Mouse (Mus musculus) forebrain, embryonic 11.5 days (tissue): ENCODE measurements around the gene Dhrs7c. TPM values are rescaled to one million over a fixed set of nuclear protein-coding genes. Genes with fewer than 3 reads are reported as not detected.

Experiments used
- ATAC-seq: fragments of 200-750 bp; cut with Nextera tagmentation; replicated peaks from 2 replicates; pipeline ENCODE4 v1.8.0; 2017; ENCODE audit warnings: moderate TSS enrichment; ENCODE audit not compliant: low FRiP score
- DNase-seq: peaks from one replicate; pipeline ENCODE4 v3.0.0-alpha.2; 2017; ENCODE audit warnings: low spot score
- H3K27ac ChIP-seq: fragments of 300-500 bp; sonication (generic); 2 replicates; pipeline ENCODE4 v1.5.1; 2014; ENCODE audit warnings: low read depth, low read length
- H3K27me3 ChIP-seq: fragments of 300-500 bp; sonication (generic); 2 replicates; pipeline ENCODE4 v1.6.1; 2014; ENCODE audit warnings: mild to moderate bottlenecking, low read length, mixed read lengths; ENCODE audit not compliant: control insufficient read depth, insufficient read depth
- H3K36me3 ChIP-seq: fragments of 300-500 bp; sonication (generic); 2 replicates; pipeline ENCODE4 v1.6.1; 2014; ENCODE audit warnings: mild to moderate bottlenecking, low read length, moderate library complexity, mixed read lengths; ENCODE audit not compliant: control insufficient read depth, insufficient read depth
- H3K4me1 ChIP-seq: fragments of 300-500 bp; sonication (generic); replicated peaks from 2 replicates; pipeline ENCODE4 v1.6.1; 2014; ENCODE audit warnings: low read length, mixed read lengths; ENCODE audit not compliant: control insufficient read depth, insufficient read depth
- H3K4me2 ChIP-seq: fragments of 300-500 bp; sonication (generic); 2 replicates; pipeline ENCODE4 v1.6.1; 2014; ENCODE audit warnings: low read depth, mild to moderate bottlenecking, low read length, moderate library complexity, mixed read lengths; ENCODE audit not compliant: severe bottlenecking
- H3K4me3 ChIP-seq: fragments of 300-500 bp; sonication (generic); 2 replicates; pipeline ENCODE4 v1.5.1; 2014; ENCODE audit warnings: low read depth, low read length
- H3K9ac ChIP-seq: fragments of 300-500 bp; sonication (generic); 2 replicates; pipeline ENCODE4 v1.6.1; 2014; ENCODE audit warnings: low read length
- H3K9me3 ChIP-seq: fragments of 300-500 bp; sonication (generic); 2 replicates; pipeline ENCODE4 v1.6.1; 2016; ENCODE audit warnings: low read length, mixed read lengths; ENCODE audit not compliant: control insufficient read depth
- WGBS: fragments of 180-500 bp; shearing (Covaris S2); extraction: QIAGEN DNeasy Blood & Tissue Kit; methylation state at CpG from one replicate; pipeline ENCODE4 v1.1.7; 2014; 5-methylcytosine and 5-hydroxymethylcytosine counted together
- polyA plus RNA-seq: library from polyadenylated mRNA; unstranded; fragments of >200 nt; fragmentation: Nextera tagmentation; extraction: Ambion mirVana; gene quantifications from 2 replicates; pipeline ENCODE4 v1.2.1, GENCODE M21; 2014

Dhrs7c gene
- not detected in 2 replicates for polyA plus RNA-seq

DNA sequence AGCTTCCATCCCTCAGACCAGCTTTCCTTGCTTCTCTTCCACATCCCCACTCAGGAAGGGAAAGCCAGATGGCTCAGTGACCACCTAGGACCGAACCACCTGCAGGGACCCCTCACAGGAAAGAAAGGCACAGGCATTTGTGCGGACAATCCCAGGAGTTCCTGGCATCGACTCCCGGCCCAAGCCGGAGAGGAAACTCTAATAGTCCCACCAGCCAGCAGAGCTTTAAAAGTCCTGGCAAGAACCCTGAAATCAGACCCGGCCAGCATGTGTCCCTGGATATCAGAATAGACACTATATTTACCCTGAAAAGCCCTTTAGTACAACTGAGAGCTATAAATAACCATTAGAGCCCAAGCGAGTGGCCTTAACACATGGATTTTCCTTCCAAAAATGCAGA lies at the start of gene Dhrs7c:
Gene Dhrs7c (plus strand): TSS at position 257 of the 400 bp plus-strand sequence.
- no peaks in the 10 kb centered on the region for H3K9me3 ChIP-seq
- 85% methylated on average over 7 of the region's 7 CpGs for WGBS
- H3K4me2 ChIP-seq, result no peak within 1 kb of the TSS
- H3K27ac ChIP-seq, result no peak within 1 kb of the TSS
- no peak within 1 kb of the TSS for H3K4me3 ChIP-seq
- ATAC-seq, result no peak
- no peaks in the 10 kb centered on the region for H3K4me1 ChIP-seq
- DNase-seq, result no peak
- H3K27me3 ChIP-seq, result no peaks in the 10 kb centered on the region
- H3K36me3 ChIP-seq, result no peaks in the 10 kb centered on the region
- H3K9ac ChIP-seq, result no peak within 1 kb of the TSS

DNA sequence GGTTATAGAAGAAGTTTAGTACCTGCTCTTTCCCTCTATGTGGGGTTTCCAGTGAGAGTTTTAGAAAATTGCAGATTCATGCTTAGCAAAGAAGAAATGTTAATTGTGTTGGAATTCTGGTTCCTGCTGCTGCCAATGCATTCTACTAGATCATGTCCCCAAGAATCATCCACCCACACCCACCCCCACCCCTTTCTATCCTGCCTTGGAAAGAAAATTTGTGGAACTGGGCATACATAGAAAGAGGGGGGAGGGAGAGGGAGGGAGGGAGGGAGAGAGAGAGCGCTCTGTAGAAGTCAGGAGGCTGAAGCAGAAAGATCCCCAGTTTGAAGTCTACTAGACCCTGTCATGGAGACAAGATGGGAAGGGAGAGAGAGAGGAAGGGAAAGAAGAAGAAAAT lies 41.7 kb upstream of the Dhrs7c start:
- H3K9me3 ChIP-seq, result no peaks in the 10 kb centered on the region
- WGBS, result 100% methylated on average over 1 of the region's 1 CpGs
- no peaks in the 10 kb centered on the region for H3K36me3 ChIP-seq
- no peak overlapping the region for H3K27ac ChIP-seq
- no peaks in the 10 kb centered on the region for H3K4me1 ChIP-seq
- no peak overlapping the region for H3K4me2 ChIP-seq
- no peak overlapping the region for H3K4me3 ChIP-seq
- DNase-seq, result no peak
- H3K27me3 ChIP-seq, result no peaks in the 10 kb centered on the region
- H3K9ac ChIP-seq, result no peak overlapping the region
- ATAC-seq, result no peak

DNA sequence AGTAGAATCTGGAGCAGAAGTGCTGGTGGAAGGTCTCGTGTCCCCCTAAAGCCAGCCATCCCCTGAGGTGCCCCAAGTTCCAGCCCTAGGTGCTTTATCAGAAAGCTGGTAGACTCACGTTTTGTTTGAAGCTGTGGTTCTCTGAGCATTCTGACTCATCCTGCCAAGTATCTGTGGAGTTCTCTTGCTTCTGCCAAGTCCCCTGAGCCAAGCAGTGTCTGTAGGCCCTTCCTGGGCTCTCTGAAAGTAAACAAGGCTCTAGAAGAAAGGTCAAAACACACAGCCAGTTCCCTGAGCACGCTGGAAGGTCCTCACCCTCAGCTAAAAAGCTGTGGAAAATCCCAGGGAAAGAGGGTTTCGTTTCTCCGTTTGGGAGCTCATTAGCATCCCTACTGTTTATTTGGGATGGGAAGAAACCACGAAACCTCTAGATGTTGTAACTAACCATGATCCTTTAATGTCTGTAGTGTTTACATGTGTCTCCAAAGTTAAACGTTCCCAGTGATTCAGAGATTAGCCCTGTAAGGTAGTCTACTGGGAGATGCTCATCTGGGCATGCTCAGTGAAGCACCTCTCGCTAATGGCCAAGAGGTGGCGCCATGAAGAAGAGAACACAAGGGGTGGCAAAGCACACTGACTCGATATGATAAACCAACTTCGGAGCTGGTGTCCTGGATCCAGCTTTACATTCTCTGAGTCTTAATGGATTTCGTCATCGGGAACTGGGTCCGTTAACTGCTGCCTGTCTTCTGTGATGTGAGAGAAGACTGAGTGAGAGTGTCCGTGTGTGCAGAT lies 40.4 kb upstream of the Dhrs7c start:
- Histone ChIP-seq H3K4me1 (no peaks in the 10 kb centered on the region), H3K36me3 (no peaks in the 10 kb centered on the region), H3K9ac (no peak overlapping the region), H3K27ac (no peak overlapping the region), H3K9me3 (no peaks in the 10 kb centered on the region), H3K4me2 (no peak overlapping the region), H3K27me3 (no peaks in the 10 kb centered on the region), H3K4me3 (no peak overlapping the region)
- no peak for DNase-seq
- 77% methylated on average over 15 of the region's 15 CpGs for WGBS
- no peak for ATAC-seq

DNA sequence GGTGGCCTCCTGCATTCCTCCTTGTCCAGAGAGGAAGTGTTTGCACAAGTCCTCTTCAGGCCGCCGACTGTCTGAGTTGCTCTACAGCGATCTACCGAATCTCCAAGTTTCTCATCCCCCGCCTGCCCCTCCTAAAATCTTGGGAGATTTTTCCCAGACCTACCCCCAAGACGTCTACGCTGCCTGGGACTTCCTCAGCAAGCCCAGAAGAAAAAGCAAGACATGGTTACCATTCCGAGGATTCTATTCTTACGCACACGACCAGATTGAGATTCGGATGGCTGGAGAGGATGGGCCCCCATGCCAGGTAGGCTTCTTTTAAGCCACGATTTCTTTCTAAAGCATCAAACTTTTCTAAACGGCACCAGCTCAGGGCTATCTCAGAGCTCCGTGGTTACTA lies 26.9 kb upstream of the Dhrs7c start, which contains the start of gene Glp2r:
Gene Glp2r (minus strand): TSS at position 101 of the 400 bp plus-strand sequence.
- no peak within 1 kb of the TSS for H3K4me2 ChIP-seq
- H3K4me1 ChIP-seq, result no peaks in the 10 kb centered on the region
- DNase-seq, result no peak
- H3K27ac ChIP-seq, result no peak within 1 kb of the TSS
- no peak for ATAC-seq
- H3K9ac ChIP-seq, result no peak within 1 kb of the TSS
- WGBS, result 88% methylated on average over 14 of the region's 14 CpGs
- no peaks in the 10 kb centered on the region for H3K27me3 ChIP-seq
- no peaks in the 10 kb centered on the region for H3K36me3 ChIP-seq
- no peaks in the 10 kb centered on the region for H3K9me3 ChIP-seq
- H3K4me3 ChIP-seq, result no peak within 1 kb of the TSS

DNA sequence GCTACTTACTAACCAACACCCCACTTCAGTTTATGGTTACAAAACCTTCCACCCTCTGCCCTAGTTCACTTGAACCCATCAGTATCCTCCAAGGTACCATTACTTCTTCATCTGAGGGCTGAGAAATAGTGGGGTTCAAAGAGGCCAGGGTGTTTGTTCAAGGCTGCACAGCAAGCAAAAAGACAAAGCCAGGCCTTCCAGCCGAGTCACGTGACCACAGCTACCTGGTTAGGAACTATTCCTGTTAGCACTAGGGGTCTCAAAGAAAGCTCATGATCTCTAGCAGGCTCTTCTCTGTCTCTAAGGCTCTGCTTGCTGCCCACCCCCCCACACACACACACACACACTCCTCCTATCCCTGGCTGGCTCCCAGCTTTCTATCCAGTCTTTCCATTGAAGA lies 26.3 kb upstream of the Dhrs7c start:
- DNase-seq (no peak), ATAC-seq (no peak)
- H3K27me3 ChIP-seq, result no peaks in the 10 kb centered on the region
- no peak overlapping the region for H3K9ac ChIP-seq
- no peak overlapping the region for H3K27ac ChIP-seq
- no peaks in the 10 kb centered on the region for H3K4me1 ChIP-seq
- H3K4me2 ChIP-seq, result no peak overlapping the region
- WGBS, result 83% methylated on average over 2 of the region's 2 CpGs
- no peak overlapping the region for H3K4me3 ChIP-seq
- no peaks in the 10 kb centered on the region for H3K36me3 ChIP-seq
- no peaks in the 10 kb centered on the region for H3K9me3 ChIP-seq

DNA sequence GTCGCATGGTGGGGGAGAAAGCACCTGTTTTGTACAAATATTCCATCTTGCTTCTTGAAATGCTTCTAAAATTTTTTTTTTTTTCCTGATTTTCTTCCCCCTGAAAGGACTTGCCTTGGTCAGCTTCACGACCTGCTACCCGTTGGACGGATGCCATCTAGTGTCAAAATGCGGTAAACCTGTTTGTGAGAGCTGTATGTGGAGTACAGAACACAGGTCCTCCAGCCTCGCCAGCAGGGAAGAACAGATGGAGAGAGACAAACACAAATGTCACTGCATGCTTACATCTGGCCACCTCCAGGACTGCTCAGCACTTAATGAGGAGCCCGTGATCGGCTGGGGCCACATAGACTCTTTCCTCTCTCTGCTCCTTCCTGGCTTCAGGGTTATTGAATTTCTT lies 25.4 kb upstream of the Dhrs7c start:
- peak; percentile 64 for DNase-seq
- no peak overlapping the region for H3K9ac ChIP-seq
- H3K4me2 ChIP-seq, result no peak overlapping the region
- H3K36me3 ChIP-seq, result no peaks in the 10 kb centered on the region
- no peaks in the 10 kb centered on the region for H3K4me1 ChIP-seq
- no peaks in the 10 kb centered on the region for H3K9me3 ChIP-seq
- no peaks in the 10 kb centered on the region for H3K27me3 ChIP-seq
- ATAC-seq, result no peak
- H3K27ac ChIP-seq, result no peak overlapping the region
- WGBS, result 37% methylated on average over 8 of the region's 8 CpGs
- no peak overlapping the region for H3K4me3 ChIP-seq

DNA sequence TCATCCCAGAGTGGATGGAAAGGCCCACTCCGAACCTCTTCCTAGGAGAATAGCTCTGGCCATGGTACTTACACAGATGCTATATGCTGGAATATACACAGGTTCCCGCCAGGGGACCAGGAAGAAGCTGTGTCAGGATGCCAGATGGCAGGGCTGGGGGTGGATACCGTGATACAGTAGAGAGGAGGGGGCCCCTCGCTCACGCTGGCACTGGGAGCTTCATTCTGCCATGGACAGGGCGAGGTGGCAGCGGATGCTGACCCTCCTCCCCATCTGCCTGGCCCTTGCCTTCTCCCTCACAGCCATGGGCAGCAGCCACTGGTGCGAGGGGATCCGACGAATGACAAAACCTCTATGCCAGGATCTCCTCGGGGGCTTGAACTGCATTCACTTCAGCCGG lies 23.6 kb upstream of the Dhrs7c start, which contains the start of gene Gsg1l2:
Gene Gsg1l2 (plus strand): TSS at position 230 of the 400 bp plus-strand sequence.
- no peak for DNase-seq
- WGBS, result 88% methylated on average over 12 of the region's 12 CpGs
- Histone ChIP-seq H3K4me3 (no peak within 1 kb of the TSS), H3K9ac (no peak within 1 kb of the TSS), H3K4me1 (no peaks in the 10 kb centered on the region), H3K27ac (no peak within 1 kb of the TSS), H3K27me3 (no peaks in the 10 kb centered on the region), H3K36me3 (no peaks in the 10 kb centered on the region), H3K9me3 (no peaks in the 10 kb centered on the region), H3K4me2 (no peak within 1 kb of the TSS)
- no peak for ATAC-seq

DNA sequence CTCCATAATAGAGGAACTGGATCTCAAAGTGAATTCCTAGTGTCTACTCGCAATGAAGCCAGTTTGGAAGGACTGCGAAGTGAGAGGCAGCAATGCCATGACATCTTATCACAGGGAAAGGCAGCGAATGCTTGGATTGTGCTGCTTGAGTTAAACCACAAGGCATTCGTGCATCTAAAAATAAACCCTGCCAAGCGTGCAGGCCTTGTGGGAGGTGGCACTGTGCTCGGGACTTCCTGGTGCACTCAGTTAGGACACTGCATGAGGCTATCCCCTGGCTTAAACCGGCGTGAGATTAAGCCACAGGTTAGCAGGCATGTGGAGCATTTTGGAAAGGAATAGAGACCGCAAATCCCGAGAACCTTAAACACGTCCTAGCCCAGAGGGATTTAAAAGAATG lies 7.8 kb upstream of the Dhrs7c start:
- Histone ChIP-seq H3K27ac (no peak overlapping the region), H3K36me3 (no peaks in the 10 kb centered on the region), H3K9ac (no peak overlapping the region), H3K4me1 (no peaks in the 10 kb centered on the region), H3K4me3 (no peak overlapping the region), H3K4me2 (no peak overlapping the region), H3K9me3 (no peaks in the 10 kb centered on the region), H3K27me3 (no peaks in the 10 kb centered on the region)
- DNase-seq (no peak), ATAC-seq (no peak)
- 88% methylated on average over 11 of the region's 11 CpGs for WGBS

DNA sequence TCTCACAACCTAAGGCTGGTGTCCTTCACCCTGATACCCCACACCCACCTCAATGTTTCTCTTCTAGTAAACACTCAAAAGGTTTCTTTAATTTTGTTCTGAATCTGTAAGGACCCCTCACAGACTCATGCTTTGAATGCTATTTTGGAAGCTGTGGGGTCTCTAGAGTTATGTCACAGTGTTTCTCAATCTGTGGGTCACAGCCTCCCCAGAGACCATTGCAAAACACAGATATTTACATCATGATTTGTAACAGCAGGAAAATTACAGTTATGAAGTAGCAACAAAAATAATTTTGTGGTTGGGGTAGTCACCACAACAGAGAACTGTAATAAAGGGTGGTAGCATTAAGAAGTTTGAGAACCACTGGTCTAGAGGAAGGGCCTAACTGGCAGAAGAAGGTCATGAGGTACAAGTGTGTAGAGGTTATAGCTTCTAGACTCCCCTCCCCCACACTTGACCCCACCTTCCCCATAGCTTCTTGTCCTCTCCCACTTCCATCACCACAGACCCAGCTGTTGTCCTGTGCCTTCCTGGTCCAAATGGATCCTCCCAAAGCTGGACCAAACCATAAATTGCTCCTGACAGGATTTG lies 2.2 kb downstream of the Dhrs7c start:
- Histone ChIP-seq H3K4me1 (no peaks in the 10 kb centered on the region), H3K36me3 (no peaks in the 10 kb centered on the region), H3K9me3 (no peaks in the 10 kb centered on the region), H3K4me2 (no peak overlapping the region), H3K9ac (no peak overlapping the region), H3K4me3 (no peak overlapping the region), H3K27me3 (no peaks in the 10 kb centered on the region), H3K27ac (no peak overlapping the region)
- ATAC-seq (no peak), DNase-seq (no peak)
